Mouse (Mus musculus) neutrophil, adult 83 days (primary cell): ENCODE data around the gene Gm14418. TPM values are rescaled to one million over a fixed set of nuclear protein-coding genes. Genes with fewer than 3 reads are reported as not detected.

ENCODE experiments used
- total RNA-seq, 2 experiments: library from RNA; stranded (reverse); gene quantifications; one replicate each; pipeline ENCODE4 v1.2.4; 2023

The Gm14418 gene
- total RNA-seq: 1 to 10 TPM in 1 of 2 experiments, not detected in 1; 1.4 TPM

DNA sequence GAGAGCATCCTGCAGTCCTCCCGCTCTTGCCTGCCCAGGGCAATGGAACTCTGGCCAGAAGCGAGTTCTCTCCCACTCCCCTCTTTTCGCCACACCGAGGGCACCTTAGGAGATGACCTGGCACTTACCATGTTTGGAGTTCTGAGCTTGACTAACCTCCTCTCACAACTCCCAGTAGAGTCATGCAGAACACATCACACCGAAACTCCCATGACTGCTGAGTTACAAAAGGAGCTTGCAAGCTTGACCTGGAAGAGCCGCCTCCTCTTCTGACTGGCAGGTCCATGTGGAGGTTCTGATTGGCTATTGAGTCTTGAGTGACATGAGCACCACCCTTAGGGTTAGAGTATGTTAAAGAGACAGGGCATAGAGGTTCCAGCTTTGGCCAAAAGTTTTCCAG lies at the start of gene Gm14418:
Gm14418 (minus strand) TSS at position 225 of the 400 bp plus-strand sequence.

Other genes with a start within 250 kb of the Gm14418 start
- 1 to 10 TPM; 1.2 to 1.7 TPM for gene Gm14410, start 191.9 kb downstream of the Gm14418 start, total RNA-seq
- not detected for gene Gm14409, start 131.3 kb downstream of the Gm14418 start, total RNA-seq
- not detected for gene Gm14412, start 74.0 kb downstream of the Gm14418 start, total RNA-seq
- 1 to 10 TPM; 2.0 to 2.1 TPM for gene Zfp970, start 66.4 kb upstream of the Gm14418 start, total RNA-seq
- gene Gm14403, start 99.9 kb upstream of the Gm14418 start, total RNA-seq: 1 to 10 TPM; 3.6 to 4.2 TPM
- not detected for gene Gm14406, start 179.9 kb upstream of the Gm14418 start, total RNA-seq